Mouse (Mus musculus) C2C12 (cell line): Measurements from ENCODE around the gene Efcab12.

Source experiments
- CEBPB ChIP-seq: IDR thresholded peaks from one replicate; pipeline ENCODE4 v1.6.1; 2011; ENCODE audit warnings: low read depth, mild to moderate bottlenecking, control low read depth, moderate library complexity
- CTCF ChIP-seq: IDR thresholded peaks from one replicate; pipeline ENCODE4 v1.5.1; 2011; ENCODE audit not compliant: control insufficient read depth, insufficient read depth, insufficient read length
- FOSL1 ChIP-seq: IDR thresholded peaks from one replicate; pipeline ENCODE4 v1.8.0; 2011; ENCODE audit warnings: mild to moderate bottlenecking, low read length; ENCODE audit not compliant: poor library complexity, insufficient read depth, severe bottlenecking
- MAX ChIP-seq: IDR thresholded peaks from one replicate; pipeline ENCODE4 v1.6.1; 2011; ENCODE audit warnings: mild to moderate bottlenecking, control low read depth
- MYOD1 ChIP-seq: IDR thresholded peaks from one replicate; pipeline ENCODE4 v1.6.1; 2011; ENCODE audit warnings: low read depth; ENCODE audit not compliant: control insufficient read depth, insufficient read length
- USF1 ChIP-seq: IDR thresholded peaks from one replicate; pipeline ENCODE4 v1.6.1; 2011; ENCODE audit warnings: low read depth, mild to moderate bottlenecking, control low read depth, moderate library complexity

DNA sequence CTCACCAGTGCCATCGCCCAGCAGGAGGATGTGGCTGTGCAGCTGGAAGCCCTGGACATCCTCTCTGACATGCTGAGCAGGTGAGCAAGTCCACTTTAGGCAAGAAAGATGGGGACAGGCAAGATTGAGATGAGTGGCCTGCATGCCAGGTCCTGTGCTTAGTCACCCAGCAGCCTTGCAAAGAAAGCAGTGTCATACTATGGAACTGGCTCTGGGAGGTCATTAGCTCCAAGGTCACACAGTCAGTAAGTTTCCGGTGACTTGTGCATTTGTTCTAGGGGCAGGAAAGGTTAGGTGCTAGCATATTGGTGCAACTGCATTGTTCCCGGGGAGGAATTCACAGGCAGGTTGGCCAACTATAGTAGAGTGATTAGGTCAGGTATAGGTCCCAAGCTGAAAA lies 55.4 kb downstream of the Efcab12 start:
- TF ChIP-seq CTCF (no peak), MAX (no peak), USF1 (no peak), CEBPB (no peak), MYOD1 (no peak), FOSL1 (no peak)
